ENCODE assay signal across 17 mouse cellular contexts in the genomic region with DNA sequence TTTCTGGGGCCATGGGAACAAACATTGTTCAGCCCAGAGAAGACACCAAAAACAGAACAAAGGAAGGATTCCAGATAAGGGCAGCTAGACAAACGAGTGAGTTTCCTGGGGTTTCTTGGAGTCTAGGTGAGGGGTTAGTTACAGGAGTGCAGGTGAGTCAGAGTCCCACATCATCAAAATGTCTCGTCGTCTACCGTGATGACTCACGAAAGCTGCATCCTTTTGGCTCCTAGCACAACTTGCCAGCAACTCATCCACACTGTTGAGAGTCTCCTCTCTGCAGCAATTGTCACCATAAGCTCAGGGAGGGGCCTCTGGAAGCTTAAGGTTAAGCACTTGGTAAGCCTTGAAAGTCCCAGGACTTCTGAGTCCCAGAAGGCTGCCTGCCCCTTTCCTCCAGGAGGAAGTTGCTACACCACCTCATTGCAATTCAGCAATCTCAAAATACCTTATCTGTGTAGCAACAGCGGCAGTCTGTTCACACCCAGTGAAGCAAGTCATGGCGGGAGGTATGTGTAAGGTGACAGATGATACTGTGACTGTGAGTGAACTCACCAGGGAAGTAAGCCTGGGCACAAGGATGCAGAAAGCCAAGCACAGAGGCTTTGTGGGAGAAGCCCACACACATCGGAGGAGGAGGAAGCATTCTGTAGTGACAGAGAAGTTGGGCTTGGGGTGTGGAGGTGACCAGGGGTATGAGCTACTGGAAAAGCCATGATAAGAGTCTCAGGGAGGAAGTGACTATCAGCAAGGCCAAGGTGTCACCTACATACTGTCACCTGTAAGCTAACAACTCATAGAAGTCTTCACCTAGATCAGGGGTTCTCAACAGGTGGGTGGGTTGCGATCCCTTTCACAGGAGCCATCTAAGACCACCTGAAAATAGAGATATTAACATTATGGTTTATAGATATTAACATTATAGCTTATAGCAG. TPM values are rescaled to one million over a fixed set of nuclear protein-coding genes. Genes with fewer than 3 reads are reported as not detected.
A peak's percentile ranks its signal among the peaks of the same experiment; 100 is the strongest.
DNase-seq lines count a peak whose midpoint lies in the region; ATAC-seq and TF ChIP-seq lines count a peak whose summit lies in the region.
"Had no signal": no experiment of that assay in that cellular context is flagged by ENCODE, and none has a peak within 500 bp of the region (broad histone marks: within the 10 kb centered on the region; RNA-seq: fewer than 3 reads in every experiment).

No protein-coding gene starts in this region.

- peak overlapping the region; percentile 36 for H3K4me2 ChIP-seq in liver, postnatal 0 days (ENCODE audit: low read depth, low read length)
- no peak overlapping the region for H3K4me2 ChIP-seq in forebrain, embryonic 12.5 days

- peak overlapping the region; percentile 82 for H3K27ac ChIP-seq in liver, postnatal 0 days (ENCODE audit: low read depth)
- no peak overlapping the region for H3K27ac ChIP-seq in forebrain, embryonic 12.5 days
- H3K27ac ChIP-seq: gastrocnemius, adult 2 months had no signal

- DNase-seq in heart, adult 11 months, result peak; percentile 72
- no peak for DNase-seq in heart, postnatal 36 days
- DNase-seq in 416B (ENCODE audit: low read depth), result peak; percentile 78
- peak; percentile 59 for DNase-seq in liver, postnatal 0 days
- DNase-seq in left cerebral cortex, postnatal 25 days (ENCODE audit: low spot score in 2 of 2), result no peak
- DNase-seq: gastrocnemius, adult 2 months; kidney, postnatal 14 days; lung, adult 2 months; thymus, postnatal 14 days had no signal

- TF ChIP-seq EP300 in liver, postnatal 0 days (IDR thresholded peaks at IDR 0.05; ENCODE audit: low read depth), result peak; percentile 95

- H3K27me3 ChIP-seq in erythroblast, embryonic 14.5 days (ENCODE audit: control insufficient read depth), result no peaks in the 10 kb centered on the region
- no peaks in the 10 kb centered on the region for H3K27me3 ChIP-seq in liver, postnatal 0 days (ENCODE audit: insufficient read depth, low read length)
- no peaks in the 10 kb centered on the region for H3K27me3 ChIP-seq in forebrain, embryonic 12.5 days

- 47% methylated on average over 9 of the region's 9 CpGs for WGBS in liver, postnatal 0 days (ENCODE audit: insufficient replicate concordance)
- WGBS in forebrain, embryonic 12.5 days, result 81% methylated on average over 9 of the region's 9 CpGs

- intact Hi-C loops in heart, postnatal 36 days (cut with DNase I), result no loop called here
- intact Hi-C loops in left cerebral cortex, postnatal 25 days (cut with DNase I), result no loop called here

- H3K9me3 ChIP-seq in erythroblast, embryonic 14.5 days (ENCODE audit: control insufficient read depth, low read length), result no peaks in the 10 kb centered on the region
- H3K9me3 ChIP-seq in liver, postnatal 0 days (ENCODE audit: low read length), result no peaks in the 10 kb centered on the region
- H3K9me3 ChIP-seq in forebrain, embryonic 12.5 days, result no peaks in the 10 kb centered on the region

- ATAC-seq in liver, postnatal 0 days, result peak; percentile 98
- ATAC-seq in forebrain, embryonic 12.5 days (ENCODE audit: low FRiP score), result no peak
- ATAC-seq in frontal cortex, adult (ENCODE audit: low TSS enrichment), result no peak
- ATAC-seq: hindbrain, embryonic 16.5 days; midbrain, embryonic 16.5 days had no signal

- H3K4me3 ChIP-seq in erythroblast, embryonic 14.5 days (replicated peaks), result peak overlapping the region; percentile 49
- H3K4me3 ChIP-seq in liver, postnatal 0 days (ENCODE audit: low read depth, low read length), result no peak overlapping the region
- H3K4me3 ChIP-seq in forebrain, embryonic 12.5 days (replicated peaks), result no peak overlapping the region
- H3K4me3 ChIP-seq: gastrocnemius, adult 2 months had no signal

- no peak for TF ChIP-seq CTCF in liver, postnatal 0 days (IDR thresholded peaks at IDR 0.05; ENCODE audit: low read depth)

- peak overlapping the region; percentile 38; the same call in 1 of the 2 replicates for H3K9ac ChIP-seq in liver, postnatal 0 days (replicated peaks)
- no peak overlapping the region for H3K9ac ChIP-seq in forebrain, embryonic 12.5 days

- no peaks in the 10 kb centered on the region for H3K36me3 ChIP-seq in erythroblast, embryonic 14.5 days (ENCODE audit: control insufficient read depth)
- H3K36me3 ChIP-seq in liver, postnatal 0 days (replicated peaks; ENCODE audit: insufficient read depth, low read length), result no peaks in the 10 kb centered on the region
- H3K36me3 ChIP-seq in forebrain, embryonic 12.5 days (replicated peaks), result no peaks in the 10 kb centered on the region

- H3K4me1 ChIP-seq in erythroblast, embryonic 14.5 days (ENCODE audit: control insufficient read depth), result peaks cover 73% of the 10 kb centered on the region
- peaks cover 18% of the 10 kb centered on the region for H3K4me1 ChIP-seq in liver, postnatal 0 days (ENCODE audit: insufficient read depth)
- no peaks in the 10 kb centered on the region for H3K4me1 ChIP-seq in forebrain, embryonic 12.5 days

RNA-seq across cellular contexts. Expression of gene Msmp, which starts 20.7 kb away (rescaled TPM):
- under 1 TPM; 0.42 to 0.87 TPM for total RNA-seq in heart, postnatal 36 days (2021)
- polyA plus RNA-seq in erythroblast, embryonic 14.5 days (2012), result not detected in 2 replicates
- polyA plus RNA-seq in liver, postnatal 0 days (2015; fragmentation: Nextera tagmentation; extraction: Ambion mirVana), result 0.96 TPM in 1 of 2 replicates, not detected in the other
- under 1 TPM in 1 of 2 experiments, not detected in 1; 0.50 TPM for total RNA-seq in left cerebral cortex, postnatal 25 days (2021)
- polyA plus RNA-seq in forebrain, embryonic 12.5 days (2016; fragmentation: Nextera tagmentation; extraction: Ambion mirVana), result 0.89 and 3.5 TPM in 2 replicates
- polyA plus RNA-seq: heart, embryonic 14.5 days; neural tube, embryonic 14.5 days; small intestine, adult 2 months had no signal

RNA-seq across cellular contexts. Expression of gene Gba2, which starts 26.3 kb away (rescaled TPM):
- 10 to 100 TPM; 14.7 to 15.8 TPM for total RNA-seq in heart, postnatal 36 days (2021)
- 0.70 and 1.1 TPM in 2 replicates for polyA plus RNA-seq in erythroblast, embryonic 14.5 days (2012)
- polyA plus RNA-seq in liver, postnatal 0 days (2015; fragmentation: Nextera tagmentation; extraction: Ambion mirVana), result 7.3 and 8.4 TPM in 2 replicates
- total RNA-seq in left cerebral cortex, postnatal 25 days (2021), result 10 to 100 TPM; 65.9 to 69.4 TPM
- 43.7 and 48.2 TPM in 2 replicates for polyA plus RNA-seq in forebrain, embryonic 12.5 days (2016; fragmentation: Nextera tagmentation; extraction: Ambion mirVana)

RNA-seq across cellular contexts. Expression of gene Rgp1, which starts 26.5 kb away (rescaled TPM):
- total RNA-seq in heart, postnatal 36 days (2021), result 10 to 100 TPM; 30.7 to 36.1 TPM
- 3.5 and 7.2 TPM in 2 replicates for polyA plus RNA-seq in erythroblast, embryonic 14.5 days (2012)
- polyA plus RNA-seq in liver, postnatal 0 days (2015; fragmentation: Nextera tagmentation; extraction: Ambion mirVana), result 6.3 and 7.3 TPM in 2 replicates
- 10 to 100 TPM; 44.3 to 46.7 TPM for total RNA-seq in left cerebral cortex, postnatal 25 days (2021)
- polyA plus RNA-seq in forebrain, embryonic 12.5 days (2016; fragmentation: Nextera tagmentation; extraction: Ambion mirVana), result 29.9 and 30.9 TPM in 2 replicates

RNA-seq across cellular contexts. Expression of gene Npr2, which starts 26.7 kb away (rescaled TPM):
- total RNA-seq in heart, postnatal 36 days (2021), result 10 to 100 TPM; 44.2 to 46.5 TPM
- 0.15 TPM in 1 of 2 replicates, not detected in the other for polyA plus RNA-seq in erythroblast, embryonic 14.5 days (2012)
- 0.54 and 0.82 TPM in 2 replicates for polyA plus RNA-seq in liver, postnatal 0 days (2015; fragmentation: Nextera tagmentation; extraction: Ambion mirVana)
- total RNA-seq in left cerebral cortex, postnatal 25 days (2021), result 10 to 100 TPM; 49.0 to 50.1 TPM
- polyA plus RNA-seq in forebrain, embryonic 12.5 days (2016; fragmentation: Nextera tagmentation; extraction: Ambion mirVana), result 11.6 and 14.9 TPM in 2 replicates

RNA-seq across cellular contexts. Expression of gene Tln1, which starts 42.5 kb away (rescaled TPM):
- 100 to 1,000 TPM; 106 to 118 TPM for total RNA-seq in heart, postnatal 36 days (2021)
- 17.6 and 19.2 TPM in 2 replicates for polyA plus RNA-seq in erythroblast, embryonic 14.5 days (2012)
- 30.0 and 34.2 TPM in 2 replicates for polyA plus RNA-seq in liver, postnatal 0 days (2015; fragmentation: Nextera tagmentation; extraction: Ambion mirVana)
- 10 to 100 TPM; 51.7 to 53.4 TPM for total RNA-seq in left cerebral cortex, postnatal 25 days (2021)
- 54.5 and 55.9 TPM in 2 replicates for polyA plus RNA-seq in forebrain, embryonic 12.5 days (2016; fragmentation: Nextera tagmentation; extraction: Ambion mirVana)

Comparison
In these comparisons a context has a peak if more than half of its experiments do, and no peak if none do; other contexts are left out.
1. DNase-seq: peak in heart, adult 11 months (single experiment), 416B (single experiment) and liver, postnatal 0 days (single experiment); none in heart, postnatal 36 days (0 of 2) and left cerebral cortex, postnatal 25 days (0 of 2).